Mouse (Mus musculus): ENCODE results near the gene Tmem117. TPM values are rescaled to one million over a fixed set of nuclear protein-coding genes. Genes with fewer than 3 reads are reported as not detected.
A peak's percentile ranks its signal among the peaks of the same experiment; 100 is the strongest.

Tmem117 gene
- polyA plus RNA-seq (2015; fragmentation: Nextera tagmentation; extraction: Ambion mirVana): 2.9 and 4.5 TPM in 2 replicates

GRCm38 (mm10) chr15:94628830-94629601 is at the start of gene Tmem117:
Gene Tmem117, plus strand, starts transcription at chr15:94629232.
- ATAC-seq (replicated peaks): peak; percentile 80
- 1% methylated on average over 84 of the region's 96 CpGs for WGBS

GRCm38 (mm10) chr15:94582000-94582593 is 46.9 kb upstream of the Tmem117 start:
- no peak overlapping the region for H3K27ac ChIP-seq (replicated peaks)
- 24% methylated on average over 7 of the region's 7 CpGs for WGBS
- H3K4me1 ChIP-seq: no peaks in the 10 kb centered on the region
- no peak for ATAC-seq (replicated peaks)
- H3K4me2 ChIP-seq (replicated peaks): no peak overlapping the region
- H3K4me3 ChIP-seq: no peak overlapping the region
- H3K9ac ChIP-seq (replicated peaks): no peak overlapping the region
- peaks cover 64% of the 10 kb centered on the region for H3K36me3 ChIP-seq
- no peaks in the 10 kb centered on the region for H3K9me3 ChIP-seq
- H3K27me3 ChIP-seq: no peaks in the 10 kb centered on the region

More at GRCm38 (mm10) chr15:94628830-94629601, at the start of gene Tmem117:
- Histone ChIP-seq H3K27ac (replicated peaks) (no peak within 1 kb of the TSS), H3K9ac (replicated peaks) (peak within 1 kb of the TSS; percentile 63), H3K4me3 (peak within 1 kb of the TSS; percentile 66), H3K4me1 (peaks cover 7% of the 10 kb centered on the region; the same call in 1 of the 2 replicates), H3K27me3 (peaks cover 10% of the 10 kb centered on the region), H3K4me2 (replicated peaks) (peak within 1 kb of the TSS; percentile 100), H3K9me3 (no peaks in the 10 kb centered on the region), H3K36me3 (no peaks in the 10 kb centered on the region)

- H3K36me3 ChIP-seq: peaks cover 64% of the 10 kb centered on the region
- H3K4me3 ChIP-seq: no peak overlapping the region
- peaks cover 5% of the 10 kb centered on the region for H3K4me1 ChIP-seq
- no peak overlapping the region for H3K4me2 ChIP-seq (replicated peaks)
- no peak overlapping the region for H3K9ac ChIP-seq (replicated peaks)
- no peak for ATAC-seq (replicated peaks)
- no peaks in the 10 kb centered on the region for H3K9me3 ChIP-seq
- 88% methylated on average over 10 of the region's 10 CpGs for WGBS
- H3K27ac ChIP-seq (replicated peaks): no peak overlapping the region
- no peaks in the 10 kb centered on the region for H3K27me3 ChIP-seq
Measured at GRCm38 (mm10) chr15:94583153-94583552, 45.9 kb upstream of the Tmem117 start.

GRCm38 (mm10) chr15:94584738-94585137 is 44.3 kb upstream of the Tmem117 start:
- no peak overlapping the region for H3K4me2 ChIP-seq (replicated peaks)
- WGBS: 92% methylated on average over 4 of the region's 4 CpGs
- no peak for ATAC-seq (replicated peaks)
- no peak overlapping the region for H3K9ac ChIP-seq (replicated peaks)
- H3K4me3 ChIP-seq: no peak overlapping the region
- peaks cover 57% of the 10 kb centered on the region for H3K36me3 ChIP-seq
- peaks cover 15% of the 10 kb centered on the region for H3K4me1 ChIP-seq
- H3K9me3 ChIP-seq: no peaks in the 10 kb centered on the region
- H3K27me3 ChIP-seq: no peaks in the 10 kb centered on the region
- no peak overlapping the region for H3K27ac ChIP-seq (replicated peaks)

GRCm38 (mm10) chr15:94587826-94588715 is 41.0 kb upstream of the Tmem117 start:
- no peak overlapping the region for H3K27ac ChIP-seq (replicated peaks)
- H3K4me2 ChIP-seq (replicated peaks): peak overlapping the region; percentile 55; the same call in 1 of the 2 replicates
- H3K4me3 ChIP-seq: 0 out of 2 replicates have a peak overlapping the region, but pooled peaks have one; percentile 80
- H3K36me3 ChIP-seq: peaks cover 27% of the 10 kb centered on the region
- no peaks in the 10 kb centered on the region for H3K27me3 ChIP-seq
- no peak overlapping the region for H3K9ac ChIP-seq (replicated peaks)
- no peak for ATAC-seq (replicated peaks)
- H3K4me1 ChIP-seq: peaks cover 18% of the 10 kb centered on the region
- no peaks in the 10 kb centered on the region for H3K9me3 ChIP-seq
- 90% methylated on average over 9 of the region's 9 CpGs for WGBS

GRCm38 (mm10) chr15:94589219-94590075 is 39.6 kb upstream of the Tmem117 start, which contains the start of gene Twf1:
Gene Twf1, minus strand, starts transcription at chr15:94589889.
- under 1% methylated on average over 68 of the region's 70 CpGs for WGBS
- peaks cover 14% of the 10 kb centered on the region for H3K36me3 ChIP-seq
- peak; percentile 100 for ATAC-seq (replicated peaks)
- H3K27me3 ChIP-seq: no peaks in the 10 kb centered on the region
- peaks cover 18% of the 10 kb centered on the region for H3K4me1 ChIP-seq
- peak within 1 kb of the TSS; percentile 80 for H3K4me3 ChIP-seq
- H3K27ac ChIP-seq (replicated peaks): peak within 1 kb of the TSS; percentile 83
- no peaks in the 10 kb centered on the region for H3K9me3 ChIP-seq
- peak within 1 kb of the TSS; percentile 87 for H3K9ac ChIP-seq (replicated peaks)
- H3K4me2 ChIP-seq (replicated peaks): peak within 1 kb of the TSS; percentile 55

- peaks cover 7% of the 10 kb centered on the region; the same call in 1 of the 2 replicates for H3K36me3 ChIP-seq
- H3K9ac ChIP-seq (replicated peaks): peak overlapping the region; percentile 47
- no peak for ATAC-seq (replicated peaks)
- no peaks in the 10 kb centered on the region for H3K9me3 ChIP-seq
- H3K27ac ChIP-seq (replicated peaks): peak overlapping the region; percentile 31; the same call in 1 of the 2 replicates
- peak overlapping the region; percentile 48 for H3K4me2 ChIP-seq (replicated peaks)
- no peaks in the 10 kb centered on the region for H3K27me3 ChIP-seq
- WGBS: 8% methylated on average over 8 of the region's 8 CpGs
- H3K4me3 ChIP-seq: peak overlapping the region; percentile 80
- H3K4me1 ChIP-seq: peaks cover 18% of the 10 kb centered on the region
Measured at GRCm38 (mm10) chr15:94590083-94590482, 38.9 kb upstream of the Tmem117 start.

GRCm38 (mm10) chr15:94591356-94591755 is 37.7 kb upstream of the Tmem117 start:
- ATAC-seq (replicated peaks): no peak
- Histone ChIP-seq H3K4me3 (no peak overlapping the region), H3K4me1 (peaks cover 18% of the 10 kb centered on the region), H3K9ac (replicated peaks) (no peak overlapping the region), H3K27ac (replicated peaks) (no peak overlapping the region), H3K4me2 (replicated peaks) (no peak overlapping the region), H3K27me3 (no peaks in the 10 kb centered on the region), H3K9me3 (no peaks in the 10 kb centered on the region), H3K36me3 (no peaks in the 10 kb centered on the region)
- WGBS: 91% methylated on average over 4 of the region's 4 CpGs

GRCm38 (mm10) chr15:94593586-94593985 is 35.4 kb upstream of the Tmem117 start:
- Histone ChIP-seq H3K9me3 (no peaks in the 10 kb centered on the region), H3K4me3 (no peak overlapping the region), H3K9ac (replicated peaks) (no peak overlapping the region), H3K27me3 (no peaks in the 10 kb centered on the region), H3K27ac (replicated peaks) (no peak overlapping the region), H3K36me3 (no peaks in the 10 kb centered on the region), H3K4me1 (peaks cover 9% of the 10 kb centered on the region), H3K4me2 (replicated peaks) (no peak overlapping the region)
- ATAC-seq (replicated peaks): no peak
- 84% methylated on average over 1 of the region's 1 CpGs for WGBS

GRCm38 (mm10) chr15:94600145-94600707 is 28.8 kb upstream of the Tmem117 start:
- 90% methylated on average over 11 of the region's 11 CpGs for WGBS
- Histone ChIP-seq H3K27ac (replicated peaks) (no peak overlapping the region), H3K27me3 (no peaks in the 10 kb centered on the region), H3K36me3 (no peaks in the 10 kb centered on the region), H3K4me3 (no peak overlapping the region), H3K9me3 (no peaks in the 10 kb centered on the region), H3K4me2 (replicated peaks) (no peak overlapping the region), H3K4me1 (no peaks in the 10 kb centered on the region), H3K9ac (replicated peaks) (no peak overlapping the region)
- no peak for ATAC-seq (replicated peaks)

- Histone ChIP-seq H3K9me3 (no peaks in the 10 kb centered on the region), H3K4me1 (no peaks in the 10 kb centered on the region), H3K4me3 (no peak overlapping the region), H3K9ac (replicated peaks) (no peak overlapping the region), H3K27ac (replicated peaks) (no peak overlapping the region), H3K36me3 (no peaks in the 10 kb centered on the region), H3K27me3 (no peaks in the 10 kb centered on the region), H3K4me2 (replicated peaks) (no peak overlapping the region)
- ATAC-seq (replicated peaks): no peak
- 25% methylated on average over 3 of the region's 3 CpGs for WGBS
Measured at GRCm38 (mm10) chr15:94601339-94601738, 27.7 kb upstream of the Tmem117 start.
